Mouse (Mus musculus) gastrocnemius, adult 18-20 months (tissue): ENCODE results near the gene Ugt1a9. TPM values are rescaled to one million over a fixed set of nuclear protein-coding genes. Genes with fewer than 3 reads are reported as not detected.

Source experiments
- DNase-seq: peaks from one replicate; pipeline ENCODE4 v3.0.0; 2021; ENCODE audit warnings: low spot score
- total RNA-seq, 2 experiments: library from RNA; stranded (reverse); gene quantifications; 2 replicates each; pipeline ENCODE4 v1.2.3; 2021

The Ugt1a9 gene
- total RNA-seq, 2 experiments from 2014 or later = 0.14 TPM; not detected in 1

GRCm38 (mm10) chr1:88179657-88180056 lies 109.1 kb downstream of the Ugt1a9 start:
- DNase-seq = no peak

- DNase-seq = no peak
Measured at GRCm38 (mm10) chr1:88186325-88186935, 115.8 kb downstream of the Ugt1a9 start.

- DNase-seq = no peak
Measured at GRCm38 (mm10) chr1:88192136-88192535, 121.5 kb downstream of the Ugt1a9 start.

DNA sequence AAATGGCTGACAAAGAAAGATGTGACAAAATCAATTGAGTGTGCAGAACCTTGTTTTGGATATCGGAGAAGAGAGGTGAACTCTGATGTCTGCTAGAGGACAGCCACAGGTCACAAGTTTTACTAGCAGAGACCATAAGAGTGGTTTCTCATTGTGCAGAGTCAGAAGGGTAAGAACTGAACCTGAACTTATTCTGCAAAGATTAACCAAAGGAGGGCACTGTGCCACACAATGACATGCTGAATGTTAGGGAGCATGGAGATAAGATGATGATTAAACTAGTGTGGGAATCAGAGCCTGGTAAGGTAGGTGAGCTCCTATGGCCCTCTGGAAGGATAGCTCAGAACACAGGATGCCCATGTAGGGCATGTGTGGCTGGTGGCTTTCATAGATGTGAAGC lies 125.1 kb downstream of the Ugt1a9 start:
- no peak for DNase-seq

DNA sequence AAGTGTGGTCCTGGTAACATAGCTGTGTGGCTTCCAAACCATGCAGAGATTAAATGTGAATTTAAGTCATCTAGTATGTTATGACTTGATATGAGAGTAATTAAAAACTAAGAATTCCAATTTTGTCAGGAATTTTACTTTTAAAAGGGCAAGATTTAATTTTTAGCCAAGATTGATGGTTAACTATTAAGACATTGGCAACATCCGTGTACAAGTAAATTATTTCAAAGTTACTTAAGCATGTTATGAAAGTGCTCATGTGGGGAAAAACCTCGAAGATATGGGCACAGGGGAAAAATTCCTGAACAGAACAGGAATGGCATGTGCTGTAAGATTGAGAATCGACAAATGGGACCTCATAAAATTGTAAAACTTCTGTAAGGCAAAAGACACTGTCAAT lies 126.8 kb downstream of the Ugt1a9 start:
- DNase-seq = no peak

GRCm38 (mm10) chr1:88199996-88200395 lies 129.4 kb downstream of the Ugt1a9 start:
- no peak for DNase-seq

DNA sequence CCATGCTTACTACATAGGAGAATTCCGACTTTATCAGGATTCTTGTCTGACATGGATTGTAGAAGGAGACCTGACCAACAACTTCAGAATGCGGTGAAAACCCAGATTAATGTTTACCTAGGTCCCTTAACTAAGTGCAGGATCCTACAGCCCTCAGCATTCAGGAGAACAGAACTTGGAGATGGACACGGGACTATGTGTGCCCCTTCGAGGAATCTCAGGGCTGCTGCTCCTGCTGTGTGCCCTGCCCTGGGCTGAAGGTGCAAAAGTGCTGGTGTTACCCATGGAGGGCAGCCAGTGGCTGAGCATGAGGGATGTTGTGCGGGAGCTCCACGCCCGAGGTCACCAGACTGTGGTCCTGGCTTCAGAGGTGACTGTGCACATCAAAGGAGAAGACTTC lies 129.9 kb downstream of the Ugt1a9 start, which contains the start of gene Ugt1a2:
Ugt1a2 (plus strand) TSS at position 146 of the 400 bp plus-strand sequence.
- no peak for DNase-seq

DNA sequence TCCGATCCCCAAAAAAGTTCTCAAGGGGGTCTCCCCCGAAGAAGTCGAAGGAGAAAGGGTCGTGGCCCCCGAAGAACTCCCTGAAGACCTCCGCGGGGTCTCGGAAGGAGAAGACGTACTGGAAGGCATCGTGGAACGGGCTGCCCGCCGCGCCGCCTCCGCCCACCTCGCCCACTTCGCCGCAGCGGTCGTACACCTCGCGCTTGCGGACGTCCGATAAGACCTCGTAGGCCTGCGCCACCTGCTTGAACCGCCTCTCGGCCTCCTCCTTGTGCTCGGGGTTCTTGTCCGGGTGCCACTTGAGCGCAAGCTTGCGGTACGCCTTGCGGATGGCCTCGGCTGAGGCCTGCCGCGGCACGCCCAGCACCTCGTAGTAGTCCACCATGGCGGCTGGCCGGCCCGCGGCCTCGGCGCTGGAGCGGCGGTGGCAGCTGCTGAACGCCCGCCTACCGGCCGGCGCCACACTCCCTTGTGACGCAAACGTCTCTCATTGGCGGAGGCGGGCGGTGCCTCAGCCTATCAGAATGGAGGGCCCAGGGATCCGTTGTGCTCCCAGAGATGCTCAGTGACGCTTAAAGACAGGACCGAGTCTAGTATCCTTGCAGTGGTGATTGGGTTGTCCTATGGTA lies 134.8 kb downstream of the Ugt1a9 start, which contains the start of gene Dnajb3:
Dnajb3 (minus strand) TSS at position 489 of the 629 bp plus-strand sequence.
- DNase-seq = no peak

- no peak for DNase-seq
Measured at GRCm38 (mm10) chr1:88206843-88207479, 136.4 kb downstream of the Ugt1a9 start.

GRCm38 (mm10) chr1:88211812-88212211 lies 141.2 kb downstream of the Ugt1a9 start, which contains the start of gene Ugt1a1:
Gene Ugt1a1 (plus strand): TSS chr1:88211959.
- DNase-seq = no peak

DNA sequence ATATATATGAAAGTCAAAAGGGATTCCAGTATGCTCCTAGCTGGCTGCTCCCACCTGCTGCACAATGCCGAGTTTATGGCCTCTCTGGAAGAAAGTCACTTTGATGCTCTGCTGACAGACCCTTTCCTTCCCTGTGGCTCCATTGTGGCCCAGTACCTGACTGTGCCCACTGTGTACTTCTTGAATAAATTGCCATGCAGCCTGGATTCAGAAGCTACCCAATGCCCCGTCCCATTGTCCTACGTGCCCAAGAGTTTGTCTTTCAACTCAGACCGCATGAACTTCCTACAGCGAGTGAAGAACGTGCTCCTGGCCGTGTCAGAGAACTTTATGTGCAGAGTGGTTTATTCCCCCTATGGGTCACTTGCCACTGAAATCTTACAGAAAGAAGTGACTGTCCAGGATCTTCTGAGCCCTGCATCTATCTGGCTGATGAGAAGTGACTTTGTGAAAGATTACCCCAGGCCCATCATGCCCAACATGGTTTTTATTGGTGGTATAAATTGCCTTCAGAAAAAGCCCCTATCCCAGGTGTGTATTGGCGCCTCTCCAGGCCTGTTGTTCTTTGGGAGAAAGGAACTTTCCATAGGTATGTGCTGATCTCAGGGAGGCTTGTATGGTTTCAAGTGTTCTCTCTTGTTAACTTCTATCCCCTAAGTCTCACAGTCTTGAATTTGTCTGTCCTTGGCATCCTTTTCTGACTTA lies 141.9 kb downstream of the Ugt1a9 start:
- peak; percentile 7 for DNase-seq

- DNase-seq = no peak
Measured at GRCm38 (mm10) chr1:88213061-88213460, 142.5 kb downstream of the Ugt1a9 start.

DNA sequence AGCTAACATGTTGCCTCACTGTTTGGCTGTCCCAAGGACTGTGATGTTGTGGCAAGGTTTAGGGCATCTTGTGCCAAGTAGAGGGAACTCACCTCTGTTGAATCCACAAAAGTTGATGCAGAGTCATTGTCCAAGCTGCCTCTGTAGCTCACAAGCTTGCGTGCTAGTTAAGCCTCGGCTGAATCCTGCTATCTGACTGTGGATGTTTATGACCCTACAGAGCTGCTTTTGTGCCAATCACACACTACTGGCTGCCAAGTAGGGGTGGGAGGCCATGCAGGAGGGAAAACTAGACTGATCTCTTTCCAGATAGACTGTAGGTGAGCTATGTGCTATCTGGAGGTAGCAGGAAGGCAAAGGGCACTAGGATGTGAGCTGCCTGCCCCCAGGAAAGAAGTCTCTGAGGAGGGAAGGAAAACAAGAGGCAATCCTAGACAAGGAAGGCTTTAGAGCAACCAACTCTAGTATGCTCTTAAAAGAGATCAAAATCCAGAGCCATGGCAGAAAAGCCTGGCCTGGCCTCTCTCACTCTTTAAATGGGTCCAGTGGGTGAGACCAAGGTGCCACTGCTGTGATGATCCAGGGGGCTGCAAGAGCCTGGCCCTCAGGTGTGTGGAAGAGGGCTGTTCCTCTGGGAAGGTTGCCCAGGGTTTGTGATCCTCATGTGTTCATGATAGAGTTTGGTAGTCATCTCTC lies 143.3 kb downstream of the Ugt1a9 start:
- DNase-seq = peak; percentile 3

DNA sequence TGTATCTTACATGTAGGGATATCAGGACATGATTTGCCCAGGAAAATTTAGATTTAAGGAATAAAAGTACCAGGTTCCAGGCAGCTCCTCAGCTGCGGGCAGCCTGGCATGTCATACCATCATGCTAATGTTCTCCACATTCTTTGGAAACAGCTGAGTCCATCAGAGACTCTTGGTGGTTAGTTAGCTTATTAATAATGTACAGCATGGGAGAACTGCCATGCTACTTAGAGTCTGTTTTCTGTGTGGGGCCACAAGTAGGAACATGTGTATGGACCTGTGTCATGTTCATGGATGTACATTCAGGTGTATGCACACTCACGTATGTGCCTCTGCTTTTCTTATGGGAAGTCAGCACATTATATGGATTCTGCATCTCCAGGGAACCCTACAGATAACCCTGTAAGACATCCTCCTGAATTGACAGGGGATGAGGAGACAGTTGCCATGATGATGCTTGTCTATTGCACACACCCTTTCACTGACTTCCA lies 143.9 kb downstream of the Ugt1a9 start:
- peak; percentile 9 for DNase-seq

- DNase-seq = peak; percentile 1
Measured at GRCm38 (mm10) chr1:88215466-88216380, 145.1 kb downstream of the Ugt1a9 start.

DNA sequence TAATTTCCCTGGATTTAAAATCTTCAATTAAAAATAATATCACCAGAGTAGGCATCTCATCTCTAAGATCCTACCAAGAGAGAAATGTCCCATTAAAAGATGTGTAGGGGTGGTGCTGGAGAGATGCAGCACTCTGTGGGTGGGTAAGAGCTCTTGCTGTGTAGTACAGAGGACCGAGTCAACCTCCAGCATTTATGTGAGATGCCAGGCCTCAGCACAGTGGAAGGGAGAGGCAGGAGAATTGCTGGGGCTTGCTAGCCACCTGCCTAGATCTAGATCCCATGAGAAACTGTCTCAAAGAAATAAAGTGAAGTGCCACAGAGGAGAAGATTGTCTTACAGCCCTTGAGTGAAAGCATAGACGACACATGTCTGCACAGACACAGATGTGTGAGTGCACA lies 146.0 kb downstream of the Ugt1a9 start:
- no peak for DNase-seq

- no peak for DNase-seq
Measured at GRCm38 (mm10) chr1:88217144-88217543, 146.5 kb downstream of the Ugt1a9 start.

DNA sequence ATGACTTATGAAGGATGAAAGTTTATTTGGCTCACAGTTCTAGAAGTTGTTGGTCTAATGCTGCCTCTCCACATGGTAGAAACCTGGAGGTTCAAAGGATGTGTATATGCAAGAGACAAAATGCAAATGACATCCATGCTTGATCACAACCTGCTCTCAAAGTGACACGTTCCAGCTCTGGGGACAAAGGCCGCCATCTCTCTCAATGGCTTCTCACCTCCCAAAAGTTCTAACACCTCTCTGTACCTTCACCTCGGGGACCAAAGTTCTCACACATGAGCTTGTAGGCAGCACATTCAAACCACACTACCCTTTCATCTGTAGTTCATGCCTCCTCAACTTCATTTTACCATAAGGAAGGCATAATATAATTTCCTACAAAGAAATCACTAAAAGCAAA lies 147.0 kb downstream of the Ugt1a9 start:
- DNase-seq = peak; percentile 1

DNA sequence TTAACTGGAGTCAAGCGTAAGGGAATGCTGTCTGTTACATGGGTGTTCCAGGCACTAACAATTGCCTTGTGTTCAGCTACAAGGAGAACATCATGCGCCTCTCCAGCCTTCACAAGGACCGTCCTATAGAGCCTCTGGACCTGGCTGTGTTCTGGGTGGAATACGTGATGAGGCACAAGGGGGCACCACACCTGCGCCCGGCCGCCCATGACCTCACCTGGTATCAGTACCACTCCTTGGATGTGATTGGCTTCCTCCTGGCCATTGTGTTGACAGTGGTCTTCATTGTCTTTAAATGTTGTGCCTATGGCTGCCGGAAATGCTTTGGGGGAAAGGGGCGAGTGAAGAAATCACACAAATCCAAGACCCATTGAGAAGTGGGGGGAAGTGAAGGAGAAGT lies 147.5 kb downstream of the Ugt1a9 start:
- DNase-seq = peak; percentile 3

DNA sequence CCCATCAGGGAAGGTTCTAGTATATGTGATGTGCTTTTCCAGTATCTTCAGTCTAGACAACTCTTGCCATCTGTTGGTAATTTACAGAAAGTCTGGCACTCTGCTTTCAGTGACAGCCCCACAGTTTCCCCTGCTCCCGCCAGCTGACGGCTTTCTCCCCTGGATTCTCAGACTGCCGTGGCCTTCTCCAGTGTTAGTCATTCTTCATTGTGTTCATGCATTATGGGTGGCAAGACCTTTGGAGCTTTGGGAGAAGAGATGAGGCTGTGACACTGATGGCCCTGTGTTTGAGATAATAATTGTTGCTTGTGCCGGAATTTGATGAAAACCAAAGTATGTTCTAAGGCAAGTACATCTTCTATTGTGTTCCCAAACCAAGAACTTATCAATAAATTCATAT lies 148.0 kb downstream of the Ugt1a9 start:
- DNase-seq = no peak
